Mouse (Mus musculus) hindbrain, embryonic 15.5 days (tissue): ENCODE results near the gene Pla2g7. TPM values are rescaled to one million over a fixed set of nuclear protein-coding genes. Genes with fewer than 3 reads are reported as not detected.

Experiments
- ATAC-seq: fragments of 200-750 bp; cut with Nextera tagmentation; 2 replicates; pipeline ENCODE4 v1.8.0; 2017; ENCODE audit warnings: low read depth, moderate number of reproducible peaks, moderate TSS enrichment; ENCODE audit not compliant: low FRiP score
- H3K27ac ChIP-seq: fragments of 300-500 bp; sonication (generic); replicated peaks from 2 replicates; pipeline ENCODE4 v1.5.1; 2015; ENCODE audit warnings: mild to moderate bottlenecking, inconsistent platforms
- H3K27me3 ChIP-seq: fragments of 300-500 bp; sonication (generic); 2 replicates; pipeline ENCODE4 v1.6.1; 2015; ENCODE audit warnings: control low read depth, inconsistent platforms
- H3K36me3 ChIP-seq: fragments of 300-500 bp; sonication (generic); 2 replicates; pipeline ENCODE4 v1.6.1; 2015; ENCODE audit warnings: control low read depth, inconsistent platforms
- H3K4me1 ChIP-seq: fragments of 300-500 bp; sonication (generic); replicated peaks from 2 replicates; pipeline ENCODE4 v1.6.1; 2015; ENCODE audit warnings: control low read depth, inconsistent platforms
- H3K4me2 ChIP-seq: fragments of 300-500 bp; sonication (generic); 2 replicates; pipeline ENCODE4 v1.6.1; 2015; ENCODE audit warnings: moderate library complexity, mild to moderate bottlenecking, inconsistent platforms
- H3K4me3 ChIP-seq: fragments of 300-500 bp; sonication (generic); 2 replicates; pipeline ENCODE4 v1.5.1; 2015; ENCODE audit warnings: mild to moderate bottlenecking, inconsistent platforms
- H3K9ac ChIP-seq: fragments of 300-500 bp; sonication (generic); 2 replicates; pipeline ENCODE4 v1.6.1; 2015; ENCODE audit warnings: inconsistent platforms
- H3K9me3 ChIP-seq: fragments of 300-500 bp; sonication (generic); 2 replicates; pipeline ENCODE4 v1.6.1; 2016; ENCODE audit warnings: control low read depth, inconsistent platforms
- whole genome bisulfite sequencing: fragments of 180-500 bp; shearing (Covaris S2); methylation state at CpG from one replicate; pipeline ENCODE4 v1.1.7; 2015; 5-methylcytosine and 5-hydroxymethylcytosine counted together
- polyA plus RNA-seq: library from polyadenylated mRNA; unstranded; fragments of >200 nt; fragmentation: Nextera tagmentation; extraction: Ambion mirVana; gene quantifications from 2 replicates; pipeline ENCODE4 v1.2.1, GENCODE M21; 2015

Pla2g7 gene
- polyA plus RNA-seq, 1 experiment from 2014 or later: 122 TPM

DNA sequence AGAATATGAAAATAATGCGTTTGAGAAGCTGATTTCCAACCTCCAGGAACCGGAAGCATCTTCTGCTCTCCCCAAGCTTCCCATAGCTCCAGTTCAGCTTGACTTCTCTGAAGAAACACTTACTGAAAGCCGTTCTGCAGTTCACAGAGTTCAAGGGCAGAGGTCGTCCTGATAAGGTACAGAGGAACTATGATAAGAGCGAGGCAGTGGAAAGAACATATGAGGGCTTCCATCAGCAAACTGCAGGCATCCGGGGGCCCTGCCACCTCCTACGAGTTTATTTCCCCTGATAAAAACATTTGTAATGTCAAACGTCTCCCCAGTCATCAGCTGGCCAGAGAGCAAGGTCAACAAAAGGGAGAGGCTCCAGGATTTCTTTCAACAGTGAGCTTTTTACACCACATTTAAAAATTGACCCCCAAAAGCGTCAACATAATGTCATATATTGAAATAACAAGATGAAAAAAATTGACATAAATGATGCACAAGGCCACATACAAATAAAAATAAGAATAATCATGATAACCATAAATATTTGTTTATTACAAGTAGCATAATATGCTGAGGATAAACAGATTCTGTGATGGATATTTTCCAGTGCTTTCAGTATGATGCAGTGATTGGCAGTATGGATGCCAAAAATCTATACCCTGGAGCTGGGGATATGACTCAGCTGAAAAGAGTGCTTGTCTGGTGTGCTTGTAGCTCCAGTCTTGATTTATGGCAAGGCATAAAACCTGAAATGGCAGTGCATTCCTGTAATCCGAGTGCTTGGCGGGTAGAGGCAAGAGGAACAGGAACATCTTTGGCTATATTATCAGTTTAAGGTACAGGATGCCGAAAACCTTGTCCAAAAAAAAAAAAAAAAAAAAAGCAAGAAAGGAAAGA is 13.1 kb upstream of the Pla2g7 start:
- Histone ChIP-seq H3K4me1 (no peaks in the 10 kb centered on the region), H3K27me3 (no peaks in the 10 kb centered on the region), H3K9ac (no peak overlapping the region), H3K4me3 (no peak overlapping the region), H3K36me3 (no peaks in the 10 kb centered on the region), H3K4me2 (no peak overlapping the region), H3K27ac (no peak overlapping the region), H3K9me3 (no peaks in the 10 kb centered on the region)
- WGBS: 83% methylated on average over 12 of the region's 12 CpGs
- ATAC-seq: no peak

- ATAC-seq: no peak
- Histone ChIP-seq H3K4me1 (no peaks in the 10 kb centered on the region), H3K9ac (no peak overlapping the region), H3K27me3 (no peaks in the 10 kb centered on the region), H3K4me2 (no peak overlapping the region), H3K27ac (no peak overlapping the region), H3K9me3 (no peaks in the 10 kb centered on the region), H3K4me3 (no peak overlapping the region), H3K36me3 (no peaks in the 10 kb centered on the region)
- 67% methylated on average over 4 of the region's 4 CpGs for WGBS
Measured at GRCm38 (mm10) chr17:43557104-43557503, 10.8 kb upstream of the Pla2g7 start.

GRCm38 (mm10) chr17:43557541-43558090 is 10.3 kb upstream of the Pla2g7 start:
- peak; percentile 97 for ATAC-seq
- H3K36me3 ChIP-seq: no peaks in the 10 kb centered on the region
- H3K9ac ChIP-seq: no peak overlapping the region
- H3K27me3 ChIP-seq: no peaks in the 10 kb centered on the region
- no peak overlapping the region for H3K27ac ChIP-seq
- no peaks in the 10 kb centered on the region for H3K4me1 ChIP-seq
- no peak overlapping the region for H3K4me3 ChIP-seq
- WGBS: 24% methylated on average over 6 of the region's 6 CpGs
- no peaks in the 10 kb centered on the region for H3K9me3 ChIP-seq
- H3K4me2 ChIP-seq: no peak overlapping the region

DNA sequence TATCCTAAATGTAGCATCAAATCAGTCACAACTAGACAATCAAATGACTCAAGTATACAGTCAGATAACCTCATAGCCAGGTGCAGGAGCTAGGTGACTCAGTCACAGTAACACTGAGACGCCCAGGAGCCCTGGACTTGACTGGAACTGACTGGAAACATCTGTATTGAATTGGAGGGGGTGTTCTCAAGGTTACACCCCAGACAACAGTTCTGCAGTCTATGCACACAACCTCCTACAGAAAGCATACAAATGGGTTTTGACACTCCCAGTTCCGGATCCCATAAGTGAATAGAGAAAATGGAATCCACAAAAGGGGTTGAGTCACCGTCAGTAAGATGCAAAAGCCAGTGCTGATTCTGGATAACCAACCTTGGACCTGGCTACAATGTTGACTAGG is 9.2 kb upstream of the Pla2g7 start:
- Histone ChIP-seq H3K9me3 (no peaks in the 10 kb centered on the region), H3K36me3 (no peaks in the 10 kb centered on the region), H3K4me1 (no peaks in the 10 kb centered on the region), H3K27me3 (no peaks in the 10 kb centered on the region), H3K4me3 (no peak overlapping the region), H3K4me2 (no peak overlapping the region), H3K27ac (no peak overlapping the region), H3K9ac (no peak overlapping the region)
- no peak for ATAC-seq
- WGBS: 95% methylated on average over 3 of the region's 3 CpGs

- Histone ChIP-seq H3K36me3 (no peaks in the 10 kb centered on the region), H3K9me3 (no peaks in the 10 kb centered on the region), H3K27ac (no peak overlapping the region), H3K4me3 (no peak overlapping the region), H3K27me3 (no peaks in the 10 kb centered on the region), H3K9ac (no peak overlapping the region), H3K4me1 (peaks cover 8% of the 10 kb centered on the region), H3K4me2 (no peak overlapping the region)
- 92% methylated on average over 7 of the region's 7 CpGs for WGBS
- ATAC-seq: no peak
Measured at GRCm38 (mm10) chr17:43563192-43563987, 4.5 kb upstream of the Pla2g7 start.

DNA sequence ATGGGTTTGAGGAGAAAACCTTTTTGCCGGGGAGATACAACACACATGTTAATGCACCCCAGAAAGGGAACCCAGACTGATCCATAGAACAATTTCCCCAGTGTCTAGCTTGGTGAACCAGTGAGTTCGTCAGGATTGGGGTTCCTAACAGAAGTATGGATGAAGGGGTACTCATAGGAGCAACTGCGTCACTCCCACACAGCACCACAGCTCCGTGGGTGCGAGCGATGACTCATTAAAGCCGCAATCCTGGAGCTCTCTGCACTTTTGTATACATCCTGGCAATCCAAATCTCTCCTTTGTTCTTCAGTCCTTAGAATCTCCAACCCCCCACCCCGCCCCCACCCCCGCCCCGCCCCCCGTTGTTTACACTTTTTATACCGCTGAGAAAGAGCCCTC is 306 bp upstream of the Pla2g7 start:
- 8% methylated on average over 12 of the region's 12 CpGs for WGBS
- no peaks in the 10 kb centered on the region for H3K36me3 ChIP-seq
- peak overlapping the region; percentile 60; the same call in 1 of the 2 replicates for H3K9ac ChIP-seq
- H3K27ac ChIP-seq: 0 out of 2 replicates have a peak overlapping the region, but pooled peaks have one; percentile 72
- ATAC-seq: peak; percentile 49; the same call in 1 of the 2 replicates
- H3K4me2 ChIP-seq: peak overlapping the region; percentile 97
- peaks cover 14% of the 10 kb centered on the region for H3K4me1 ChIP-seq
- no peaks in the 10 kb centered on the region for H3K9me3 ChIP-seq
- peak overlapping the region; percentile 52 for H3K4me3 ChIP-seq
- H3K27me3 ChIP-seq: no peaks in the 10 kb centered on the region

GRCm38 (mm10) chr17:43569287-43569686 is 1.4 kb downstream of the Pla2g7 start:
- Histone ChIP-seq H3K4me2 (peak overlapping the region; percentile 97), H3K27me3 (no peaks in the 10 kb centered on the region), H3K36me3 (no peaks in the 10 kb centered on the region), H3K9me3 (no peaks in the 10 kb centered on the region), H3K4me3 (peak overlapping the region; percentile 52), H3K9ac (no peak overlapping the region), H3K4me1 (peaks cover 14% of the 10 kb centered on the region), H3K27ac (no peak overlapping the region)
- no peak for ATAC-seq
- 59% methylated on average over 7 of the region's 7 CpGs for WGBS

- 0 out of 2 replicates have a peak, but pooled peaks have one; percentile 35 for ATAC-seq
- H3K27ac ChIP-seq: peak overlapping the region; percentile 41
- 12% methylated on average over 3 of the region's 3 CpGs for WGBS
- H3K4me1 ChIP-seq: peaks cover 3% of the 10 kb centered on the region
- no peak overlapping the region for H3K9ac ChIP-seq
- no peaks in the 10 kb centered on the region for H3K9me3 ChIP-seq
- no peak overlapping the region for H3K4me3 ChIP-seq
- no peaks in the 10 kb centered on the region for H3K36me3 ChIP-seq
- H3K27me3 ChIP-seq: no peaks in the 10 kb centered on the region
- H3K4me2 ChIP-seq: no peak overlapping the region; the same call in 1 of the 2 replicates
Measured at GRCm38 (mm10) chr17:43573624-43574073, 5.8 kb downstream of the Pla2g7 start.

GRCm38 (mm10) chr17:43580456-43580855 is 12.6 kb downstream of the Pla2g7 start:
- H3K4me3 ChIP-seq: no peak overlapping the region
- peak overlapping the region; percentile 23 for H3K4me2 ChIP-seq
- no peak for ATAC-seq
- H3K36me3 ChIP-seq: no peaks in the 10 kb centered on the region
- H3K9ac ChIP-seq: 0 out of 2 replicates have a peak overlapping the region, but pooled peaks have one; percentile 7
- peaks cover 11% of the 10 kb centered on the region for H3K4me1 ChIP-seq
- no peaks in the 10 kb centered on the region for H3K9me3 ChIP-seq
- H3K27me3 ChIP-seq: no peaks in the 10 kb centered on the region
- H3K27ac ChIP-seq: 0 out of 2 replicates have a peak overlapping the region, but pooled peaks have one; percentile 18
- 30% methylated on average over 3 of the region's 3 CpGs for WGBS

- peak overlapping the region; percentile 7; the same call in 1 of the 2 replicates for H3K9ac ChIP-seq
- peaks cover 11% of the 10 kb centered on the region for H3K4me1 ChIP-seq
- WGBS: 15% methylated on average over 8 of the region's 8 CpGs
- ATAC-seq: peak; percentile 71
- H3K36me3 ChIP-seq: no peaks in the 10 kb centered on the region
- no peaks in the 10 kb centered on the region for H3K27me3 ChIP-seq
- no peak overlapping the region for H3K4me3 ChIP-seq
- H3K9me3 ChIP-seq: no peaks in the 10 kb centered on the region
- H3K4me2 ChIP-seq: peak overlapping the region; percentile 23
- H3K27ac ChIP-seq: peak overlapping the region; percentile 18; the same call in 1 of the 2 replicates
Measured at GRCm38 (mm10) chr17:43581012-43581467, 13.1 kb downstream of the Pla2g7 start.

GRCm38 (mm10) chr17:43584771-43585170 is 16.9 kb downstream of the Pla2g7 start:
- Histone ChIP-seq H3K27ac (no peak overlapping the region), H3K4me1 (peaks cover 11% of the 10 kb centered on the region), H3K9me3 (no peaks in the 10 kb centered on the region), H3K9ac (no peak overlapping the region), H3K36me3 (no peaks in the 10 kb centered on the region), H3K4me2 (no peak overlapping the region), H3K27me3 (no peaks in the 10 kb centered on the region), H3K4me3 (no peak overlapping the region)
- WGBS: 86% methylated on average over 7 of the region's 7 CpGs
- no peak for ATAC-seq
